Mouse (Mus musculus): Measurements from ENCODE around the gene Atf7ip. TPM values are rescaled to one million over a fixed set of nuclear protein-coding genes. Genes with fewer than 3 reads are reported as not detected.
"Not testable (repeated sequence)": the region's sequence is repeated elsewhere in the genome, so short reads cannot be mapped to it uniquely, and the experiment has no call there.

Atf7ip gene
- polyA plus RNA-seq (2016; fragmentation: Nextera tagmentation; extraction: Ambion mirVana): 37.7 and 42.4 TPM in 2 replicates

GRCm38 (mm10) chr6:136505867-136506266 is at the start of gene Atf7ip:
TSS of gene Atf7ip (plus strand) at chr6:136506167.
- not testable (repeated sequence) for DNase-seq (ENCODE audit: low spot score); H3K27me3 ChIP-seq (ENCODE audit: insufficient read depth, poor library complexity, severe bottlenecking); H3K4me1 ChIP-seq; H3K4me3 ChIP-seq; H3K9me3 ChIP-seq; H3K36me3 ChIP-seq; H3K27ac ChIP-seq
- 76% methylated on average over 3 of the region's 3 CpGs for WGBS

- Histone ChIP-seq H3K9me3 (no peaks in the 10 kb centered on the region), H3K4me1 (peaks cover 5% of the 10 kb centered on the region; the same call in 1 of the 2 replicates), H3K4me3 (no peak overlapping the region), H3K36me3 (no peaks in the 10 kb centered on the region), H3K27ac (no peak overlapping the region), H3K27me3 (ENCODE audit: insufficient read depth, poor library complexity, severe bottlenecking) (no peaks in the 10 kb centered on the region)
- WGBS: 95% methylated on average over 1 of the region's 1 CpGs
- no peak for DNase-seq (ENCODE audit: low spot score)
Observed at GRCm38 (mm10) chr6:136456302-136456701, 49.7 kb upstream of the Atf7ip start.

- Histone ChIP-seq H3K4me3 (no peak overlapping the region), H3K36me3 (no peaks in the 10 kb centered on the region), H3K27me3 (ENCODE audit: insufficient read depth, poor library complexity, severe bottlenecking) (no peaks in the 10 kb centered on the region), H3K9me3 (no peaks in the 10 kb centered on the region), H3K27ac (no peak overlapping the region), H3K4me1 (peaks cover 4% of the 10 kb centered on the region; the same call in 1 of the 2 replicates)
- 70% methylated on average over 7 of the region's 7 CpGs for WGBS
- DNase-seq (ENCODE audit: low spot score): no peak
Observed at GRCm38 (mm10) chr6:136459156-136459555, 46.8 kb upstream of the Atf7ip start.

GRCm38 (mm10) chr6:136463491-136463890 is 42.5 kb upstream of the Atf7ip start:
- H3K9me3 ChIP-seq: no peaks in the 10 kb centered on the region
- 63% methylated on average over 9 of the region's 9 CpGs for whole genome bisulfite sequencing
- no peak overlapping the region for H3K4me3 ChIP-seq
- H3K36me3 ChIP-seq: no peaks in the 10 kb centered on the region
- peaks cover 21% of the 10 kb centered on the region for H3K4me1 ChIP-seq
- DNase-seq (ENCODE audit: low spot score): no peak
- H3K27ac ChIP-seq: peak overlapping the region; percentile 52; the same call in 1 of the 2 replicates
- H3K27me3 ChIP-seq (ENCODE audit: insufficient read depth, poor library complexity, severe bottlenecking): no peaks in the 10 kb centered on the region

GRCm38 (mm10) chr6:136464121-136464621 is 41.8 kb upstream of the Atf7ip start:
- no peak for DNase-seq (ENCODE audit: low spot score)
- Histone ChIP-seq H3K9me3 (no peaks in the 10 kb centered on the region), H3K4me1 (peaks cover 27% of the 10 kb centered on the region), H3K4me3 (no peak overlapping the region), H3K36me3 (no peaks in the 10 kb centered on the region), H3K27ac (peak overlapping the region; percentile 52; the same call in 1 of the 2 replicates), H3K27me3 (ENCODE audit: insufficient read depth, poor library complexity, severe bottlenecking) (no peaks in the 10 kb centered on the region)
- 53% methylated on average over 12 of the region's 12 CpGs for WGBS

- 85% methylated on average over 8 of the region's 8 CpGs for WGBS
- H3K9me3 ChIP-seq: no peaks in the 10 kb centered on the region
- no peak overlapping the region for H3K4me3 ChIP-seq
- peaks cover 36% of the 10 kb centered on the region for H3K4me1 ChIP-seq
- H3K36me3 ChIP-seq: no peaks in the 10 kb centered on the region
- DNase-seq (ENCODE audit: low spot score): no peak
- H3K27me3 ChIP-seq (ENCODE audit: insufficient read depth, poor library complexity, severe bottlenecking): no peaks in the 10 kb centered on the region
- peak overlapping the region; percentile 93 for H3K27ac ChIP-seq
Observed at GRCm38 (mm10) chr6:136465021-136465420, 40.9 kb upstream of the Atf7ip start.

- WGBS: 24% methylated on average over 8 of the region's 8 CpGs
- H3K27ac ChIP-seq: peak overlapping the region; percentile 93
- H3K27me3 ChIP-seq (ENCODE audit: insufficient read depth, poor library complexity, severe bottlenecking): no peaks in the 10 kb centered on the region
- H3K4me3 ChIP-seq: no peak overlapping the region
- peaks cover 45% of the 10 kb centered on the region for H3K4me1 ChIP-seq
- DNase-seq (ENCODE audit: low spot score): peak; percentile 85
- no peaks in the 10 kb centered on the region for H3K9me3 ChIP-seq
- no peaks in the 10 kb centered on the region for H3K36me3 ChIP-seq
Observed at GRCm38 (mm10) chr6:136465959-136466381, 40.0 kb upstream of the Atf7ip start.

- 53% methylated on average over 14 of the region's 14 CpGs for WGBS
- no peaks in the 10 kb centered on the region for H3K9me3 ChIP-seq
- H3K4me3 ChIP-seq: no peak overlapping the region
- H3K27me3 ChIP-seq (ENCODE audit: insufficient read depth, poor library complexity, severe bottlenecking): no peaks in the 10 kb centered on the region
- peak overlapping the region; percentile 93 for H3K27ac ChIP-seq
- H3K4me1 ChIP-seq: peaks cover 57% of the 10 kb centered on the region
- peak; percentile 90 for DNase-seq (ENCODE audit: low spot score)
- H3K36me3 ChIP-seq: no peaks in the 10 kb centered on the region
Observed at GRCm38 (mm10) chr6:136466956-136467750, 38.8 kb upstream of the Atf7ip start.

- Histone ChIP-seq H3K27me3 (ENCODE audit: insufficient read depth, poor library complexity, severe bottlenecking) (no peaks in the 10 kb centered on the region), H3K36me3 (no peaks in the 10 kb centered on the region), H3K9me3 (no peaks in the 10 kb centered on the region), H3K27ac (peak overlapping the region; percentile 93), H3K4me1 (peaks cover 63% of the 10 kb centered on the region), H3K4me3 (no peak overlapping the region)
- no peak for DNase-seq (ENCODE audit: low spot score)
- WGBS: 29% methylated on average over 5 of the region's 5 CpGs
Observed at GRCm38 (mm10) chr6:136467837-136468236, 38.1 kb upstream of the Atf7ip start.

GRCm38 (mm10) chr6:136468401-136468912 is 37.5 kb upstream of the Atf7ip start:
- H3K4me3 ChIP-seq: peak overlapping the region; percentile 20; the same call in 1 of the 2 replicates
- H3K27ac ChIP-seq: peak overlapping the region; percentile 93
- WGBS: 3% methylated on average over 12 of the region's 12 CpGs
- H3K27me3 ChIP-seq (ENCODE audit: insufficient read depth, poor library complexity, severe bottlenecking): no peaks in the 10 kb centered on the region
- H3K9me3 ChIP-seq: no peaks in the 10 kb centered on the region
- H3K36me3 ChIP-seq: no peaks in the 10 kb centered on the region
- peaks cover 67% of the 10 kb centered on the region for H3K4me1 ChIP-seq
- peak; percentile 99 for DNase-seq (ENCODE audit: low spot score)

GRCm38 (mm10) chr6:136468974-136469792 is 36.8 kb upstream of the Atf7ip start:
- H3K27me3 ChIP-seq (ENCODE audit: insufficient read depth, poor library complexity, severe bottlenecking): no peaks in the 10 kb centered on the region
- DNase-seq (ENCODE audit: low spot score): peak; percentile 80
- 15% methylated on average over 12 of the region's 12 CpGs for WGBS

GRCm38 (mm10) chr6:136469807-136470206 is 36.2 kb upstream of the Atf7ip start:
- WGBS: 62% methylated on average over 9 of the region's 9 CpGs
- no peak for DNase-seq (ENCODE audit: low spot score)
- Histone ChIP-seq H3K27me3 (ENCODE audit: insufficient read depth, poor library complexity, severe bottlenecking) (no peaks in the 10 kb centered on the region), H3K4me3 (peak overlapping the region; percentile 40; the same call in 1 of the 2 replicates), H3K36me3 (no peaks in the 10 kb centered on the region), H3K4me1 (peaks cover 68% of the 10 kb centered on the region), H3K27ac (peak overlapping the region; percentile 93), H3K9me3 (no peaks in the 10 kb centered on the region)

More at GRCm38 (mm10) chr6:136468974-136469792, 36.8 kb upstream of the Atf7ip start:
- Histone ChIP-seq H3K36me3 (no peaks in the 10 kb centered on the region), H3K9me3 (no peaks in the 10 kb centered on the region), H3K4me1 (peaks cover 70% of the 10 kb centered on the region), H3K27ac (peak overlapping the region; percentile 93), H3K4me3 (peak overlapping the region; percentile 20; the same call in 1 of the 2 replicates)

All from heart, embryonic 10.5 days (tissue).